Mouse (Mus musculus) hindbrain, embryonic 13.5 days (tissue): ENCODE measurements around the gene Col5a1. TPM values are rescaled to one million over a fixed set of nuclear protein-coding genes. Genes with fewer than 3 reads are reported as not detected.

ENCODE experiments used
- ATAC-seq: fragments of 200-750 bp; cut with Nextera tagmentation; 2 replicates; pipeline ENCODE4 v1.8.0; 2017; ENCODE audit warnings: moderate TSS enrichment; ENCODE audit not compliant: low FRiP score
- H3K27ac ChIP-seq: fragments of 300-500 bp; sonication (generic); 2 replicates; pipeline ENCODE4 v1.5.1; 2015; ENCODE audit warnings: inconsistent platforms, mild to moderate bottlenecking, moderate library complexity
- H3K27me3 ChIP-seq: fragments of 300-500 bp; sonication (generic); 2 replicates; pipeline ENCODE4 v1.6.1; 2015; ENCODE audit warnings: mild to moderate bottlenecking, inconsistent platforms
- H3K36me3 ChIP-seq: fragments of 300-500 bp; sonication (generic); 2 replicates; pipeline ENCODE4 v1.6.1; 2015; ENCODE audit warnings: mild to moderate bottlenecking, inconsistent platforms
- H3K4me1 ChIP-seq: fragments of 300-500 bp; sonication (generic); replicated peaks from 2 replicates; pipeline ENCODE4 v1.6.1; 2015; ENCODE audit warnings: inconsistent platforms
- H3K4me2 ChIP-seq: fragments of 300-500 bp; sonication (generic); 2 replicates; pipeline ENCODE4 v1.6.1; 2015; ENCODE audit warnings: inconsistent platforms, mild to moderate bottlenecking, moderate library complexity
- H3K4me3 ChIP-seq: fragments of 300-500 bp; sonication (generic); 2 replicates; pipeline ENCODE4 v1.5.1; 2015; ENCODE audit warnings: mild to moderate bottlenecking, inconsistent platforms
- H3K9ac ChIP-seq: fragments of 300-500 bp; sonication (generic); 2 replicates; pipeline ENCODE4 v1.6.1; 2015; ENCODE audit warnings: mild to moderate bottlenecking, inconsistent platforms
- H3K9me3 ChIP-seq: fragments of 300-500 bp; sonication (generic); 2 replicates; pipeline ENCODE4 v1.6.1; 2016; ENCODE audit warnings: inconsistent platforms
- WGBS: fragments of 180-500 bp; shearing (Covaris S2); methylation state at CpG from one replicate; pipeline ENCODE4 v1.1.7; 2015; 5-methylcytosine and 5-hydroxymethylcytosine counted together
- polyA plus RNA-seq: library from polyadenylated mRNA; unstranded; fragments of >200 nt; fragmentation: Nextera tagmentation; extraction: Ambion mirVana; gene quantifications from 2 replicates; pipeline ENCODE4 v1.2.1, GENCODE M21; 2015

Gene Col5a1
- polyA plus RNA-seq, 1 experiment from 2014 or later = 15.4 TPM

DNA sequence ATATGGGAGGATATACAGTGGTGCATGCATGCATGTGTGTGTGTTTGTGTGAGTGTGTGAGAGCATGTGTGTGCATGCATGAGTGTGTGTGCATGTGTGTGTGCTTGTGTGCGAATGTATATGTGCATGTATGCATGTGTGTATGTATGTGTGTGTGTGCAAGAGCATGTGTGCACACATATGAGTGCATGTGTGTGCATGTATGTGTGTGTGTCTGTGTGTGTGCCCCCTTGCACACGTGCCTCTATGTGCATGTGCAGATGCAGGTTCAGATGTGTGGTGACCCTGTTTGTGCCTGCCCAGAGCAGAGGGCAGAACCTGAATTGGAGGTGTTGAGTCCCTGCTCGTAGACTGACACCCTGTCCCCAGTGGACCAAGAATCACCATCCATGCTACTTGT, 24.3 kb downstream of the Col5a1 start:
- WGBS = 89% methylated on average over 3 of the region's 3 CpGs
- H3K9ac ChIP-seq = no peak overlapping the region
- H3K27me3 ChIP-seq = no peaks in the 10 kb centered on the region
- no peaks in the 10 kb centered on the region for H3K9me3 ChIP-seq
- H3K36me3 ChIP-seq = no peaks in the 10 kb centered on the region
- ATAC-seq = no peak
- H3K4me3 ChIP-seq = no peak overlapping the region
- H3K4me2 ChIP-seq = no peak overlapping the region
- no peak overlapping the region for H3K27ac ChIP-seq
- H3K4me1 ChIP-seq = no peaks in the 10 kb centered on the region

DNA sequence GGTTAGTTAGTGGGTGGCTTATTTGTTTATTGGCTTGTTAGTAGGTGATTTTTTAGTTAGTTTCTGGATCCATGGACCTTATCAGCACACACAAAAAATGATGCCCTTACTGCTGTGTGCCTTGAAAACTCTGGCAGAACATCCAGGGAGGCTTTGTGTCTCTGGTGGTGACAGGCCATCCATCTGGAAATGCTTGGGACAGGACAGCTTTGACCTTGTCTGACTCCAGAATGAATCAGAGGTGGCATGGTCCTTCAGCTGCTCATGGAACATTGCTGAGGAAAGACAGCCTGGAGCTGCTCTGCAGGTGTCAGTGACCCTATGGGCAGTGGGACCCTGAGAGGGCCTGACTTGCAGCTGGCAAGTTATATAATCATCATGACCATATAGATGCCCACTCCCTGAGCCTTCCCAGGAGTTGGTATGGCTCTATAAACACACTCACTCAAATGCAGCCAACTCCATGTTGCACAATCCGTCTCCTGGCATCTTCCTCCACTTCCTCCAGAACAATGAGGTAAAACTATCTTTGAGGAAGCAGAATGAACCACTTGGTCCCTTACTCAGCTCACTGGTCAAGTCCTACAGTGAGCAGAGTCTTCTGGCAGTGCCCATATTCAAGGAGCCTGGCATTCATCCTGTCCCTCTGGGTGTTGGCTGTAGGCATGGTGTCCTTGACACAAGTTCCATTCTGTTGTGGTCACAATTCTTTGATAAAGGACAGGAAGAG, 26.5 kb downstream of the Col5a1 start:
- no peak overlapping the region for H3K4me3 ChIP-seq
- no peaks in the 10 kb centered on the region for H3K27me3 ChIP-seq
- H3K4me1 ChIP-seq = no peaks in the 10 kb centered on the region
- no peak overlapping the region for H3K4me2 ChIP-seq
- ATAC-seq = no peak
- 75% methylated on average over 1 of the region's 1 CpGs for WGBS
- no peak overlapping the region for H3K27ac ChIP-seq
- H3K36me3 ChIP-seq = no peaks in the 10 kb centered on the region
- no peak overlapping the region for H3K9ac ChIP-seq
- no peaks in the 10 kb centered on the region for H3K9me3 ChIP-seq

DNA sequence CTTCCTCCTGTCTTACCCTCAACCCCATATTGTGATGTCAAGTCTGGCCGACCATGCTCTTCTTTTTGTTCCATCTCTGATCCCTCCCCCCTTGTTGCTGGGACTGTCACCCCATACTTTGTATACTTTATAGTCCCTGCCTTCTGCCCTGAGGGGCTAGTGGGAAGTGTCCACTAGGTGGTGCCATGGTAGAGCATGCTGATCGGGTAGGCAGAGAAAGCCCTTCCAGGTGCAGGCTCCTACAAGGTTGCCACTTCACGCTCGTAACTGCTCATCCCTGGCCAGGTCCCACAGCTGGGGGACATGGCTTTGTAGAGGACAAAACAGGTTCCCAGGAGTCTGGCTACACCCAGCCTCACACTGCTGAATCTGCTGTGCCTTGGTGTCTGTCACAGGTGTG, 29.5 kb downstream of the Col5a1 start:
- 79% methylated on average over 4 of the region's 4 CpGs for WGBS
- ATAC-seq = no peak
- no peaks in the 10 kb centered on the region for H3K4me1 ChIP-seq

DNA sequence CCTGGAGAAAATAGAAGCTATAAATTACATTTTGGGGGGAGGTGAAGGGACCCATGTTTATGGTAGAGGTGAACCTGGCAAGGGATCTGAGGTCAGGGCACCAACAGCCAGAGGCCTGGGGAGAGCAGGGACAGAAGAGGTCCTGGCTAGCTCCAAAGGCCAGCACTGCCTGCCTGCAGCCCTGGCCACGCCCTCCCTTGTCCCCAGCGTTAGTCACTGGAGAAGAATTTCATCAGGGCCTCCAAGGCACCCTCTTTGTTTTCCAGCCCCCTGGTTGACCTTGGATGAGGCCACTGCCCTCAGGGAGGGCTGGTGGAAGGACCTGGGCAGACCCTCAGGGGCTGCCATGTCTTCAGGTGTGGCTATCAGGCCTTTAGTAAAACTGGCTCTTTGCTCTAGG, 30.1 kb downstream of the Col5a1 start:
- no peak overlapping the region for H3K4me3 ChIP-seq
- WGBS = 35% methylated on average over 2 of the region's 2 CpGs
- no peak overlapping the region for H3K27ac ChIP-seq
- no peaks in the 10 kb centered on the region for H3K27me3 ChIP-seq
- no peaks in the 10 kb centered on the region for H3K9me3 ChIP-seq
- no peak overlapping the region for H3K4me2 ChIP-seq
- ATAC-seq = no peak
- no peak overlapping the region for H3K9ac ChIP-seq
- no peaks in the 10 kb centered on the region for H3K4me1 ChIP-seq
- no peaks in the 10 kb centered on the region for H3K36me3 ChIP-seq

More for the DNA sequence above, 29.5 kb downstream of the Col5a1 start:
- no peak overlapping the region for H3K4me2 ChIP-seq
- H3K27ac ChIP-seq = no peak overlapping the region
- H3K9me3 ChIP-seq = no peaks in the 10 kb centered on the region
- H3K9ac ChIP-seq = no peak overlapping the region
- no peak overlapping the region for H3K4me3 ChIP-seq
- H3K36me3 ChIP-seq = no peaks in the 10 kb centered on the region
- no peaks in the 10 kb centered on the region for H3K27me3 ChIP-seq

DNA sequence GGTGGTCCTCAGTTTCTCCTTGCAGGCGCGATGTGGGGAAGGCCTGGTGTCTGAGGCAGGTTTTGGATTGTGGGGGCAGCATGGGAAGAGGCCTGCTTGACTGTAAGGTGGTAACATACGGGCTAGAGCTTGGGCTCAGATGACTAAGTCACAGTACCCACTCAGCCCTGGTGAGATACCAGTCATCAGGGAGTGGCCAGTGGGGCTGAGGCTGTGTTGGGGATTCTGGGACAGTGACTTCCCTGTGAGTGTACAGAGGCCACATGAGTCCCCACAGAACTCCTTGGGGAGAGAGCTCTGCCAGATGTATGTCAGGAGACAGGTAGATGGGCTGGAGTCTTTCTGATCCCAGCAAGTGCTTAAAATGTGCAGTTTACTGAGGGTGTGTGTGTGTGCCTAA, 31.0 kb downstream of the Col5a1 start:
- Histone ChIP-seq H3K27ac (no peak overlapping the region), H3K4me2 (no peak overlapping the region), H3K36me3 (no peaks in the 10 kb centered on the region), H3K9me3 (no peaks in the 10 kb centered on the region), H3K9ac (no peak overlapping the region), H3K4me1 (no peaks in the 10 kb centered on the region), H3K27me3 (no peaks in the 10 kb centered on the region), H3K4me3 (no peak overlapping the region)
- WGBS = 91% methylated on average over 3 of the region's 3 CpGs
- ATAC-seq = no peak

DNA sequence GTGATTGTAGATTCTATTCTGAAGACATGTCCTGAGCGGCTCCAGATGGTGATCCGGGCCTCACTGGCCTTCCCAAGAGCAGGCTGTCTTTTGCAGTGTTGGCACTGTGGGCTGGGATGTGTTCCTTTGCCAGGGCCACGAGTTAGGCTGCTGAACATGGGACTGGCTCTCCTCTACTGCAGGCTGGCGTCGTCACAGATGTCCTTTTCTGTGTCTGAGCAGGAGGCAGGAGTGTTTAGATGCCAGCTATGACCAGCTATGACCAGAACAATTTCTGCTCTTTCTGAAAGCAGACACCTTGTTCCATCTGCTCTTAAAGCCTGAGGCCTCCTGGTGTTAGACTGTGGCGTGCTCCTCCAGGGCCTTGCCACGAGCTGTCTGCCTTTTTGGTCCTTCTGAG, 31.9 kb downstream of the Col5a1 start:
- ATAC-seq = no peak
- no peak overlapping the region for H3K4me2 ChIP-seq
- 81% methylated on average over 7 of the region's 7 CpGs for WGBS
- no peak overlapping the region for H3K9ac ChIP-seq
- no peaks in the 10 kb centered on the region for H3K36me3 ChIP-seq
- H3K27ac ChIP-seq = no peak overlapping the region
- H3K4me3 ChIP-seq = no peak overlapping the region
- H3K4me1 ChIP-seq = no peaks in the 10 kb centered on the region
- H3K27me3 ChIP-seq = no peaks in the 10 kb centered on the region
- H3K9me3 ChIP-seq = no peaks in the 10 kb centered on the region

DNA sequence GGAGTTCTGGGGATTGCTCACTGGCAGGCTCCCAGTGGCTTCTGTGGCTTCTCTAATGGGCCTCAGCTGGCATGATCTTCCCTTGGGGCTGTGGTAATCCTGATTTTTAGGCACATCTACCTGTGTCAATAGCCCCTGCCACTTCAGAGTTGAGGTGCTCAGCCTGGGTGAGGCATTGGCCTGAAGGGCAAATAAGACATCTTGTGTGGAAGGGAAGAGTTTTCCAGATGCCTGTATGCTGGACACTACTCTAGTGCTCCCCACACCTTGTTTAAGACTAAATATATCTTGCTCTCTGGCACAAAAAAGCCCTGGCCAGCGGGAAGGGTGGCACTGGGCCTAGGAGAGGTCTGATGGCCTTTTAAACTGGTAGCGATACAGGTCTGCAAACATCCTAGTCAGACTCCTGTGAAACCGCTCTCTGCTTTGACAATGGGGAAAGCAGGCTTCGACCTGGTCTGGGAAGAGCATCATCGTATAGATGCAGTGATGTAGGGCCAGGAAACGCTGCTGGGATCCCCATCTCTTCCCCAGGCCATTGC, 33.2 kb downstream of the Col5a1 start:
- H3K27me3 ChIP-seq = no peaks in the 10 kb centered on the region
- no peak overlapping the region for H3K9ac ChIP-seq
- H3K4me2 ChIP-seq = no peak overlapping the region
- WGBS = 93% methylated on average over 6 of the region's 6 CpGs
- no peaks in the 10 kb centered on the region for H3K36me3 ChIP-seq
- no peaks in the 10 kb centered on the region for H3K9me3 ChIP-seq
- no peak for ATAC-seq
- H3K4me1 ChIP-seq = no peaks in the 10 kb centered on the region
- H3K27ac ChIP-seq = no peak overlapping the region
- H3K4me3 ChIP-seq = no peak overlapping the region

DNA sequence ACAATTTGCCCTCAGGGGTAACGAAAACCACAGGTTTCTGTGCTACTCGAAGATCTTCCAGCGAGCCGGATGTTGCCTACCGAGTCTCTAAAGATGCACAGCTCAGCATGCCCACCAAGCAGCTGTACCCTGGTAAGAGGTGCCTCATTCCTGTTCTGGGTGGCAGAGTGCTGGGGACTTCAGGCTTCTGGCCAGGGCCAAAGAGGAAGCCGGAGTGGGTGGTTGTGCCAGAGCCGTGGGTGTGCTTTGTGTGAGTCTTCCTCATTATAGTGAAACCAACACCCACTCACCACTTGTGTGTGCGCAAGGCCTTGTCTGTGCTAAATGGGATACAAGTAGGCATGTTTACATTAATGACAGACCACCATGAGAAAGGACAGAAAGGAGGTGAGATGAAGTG, 35.8 kb downstream of the Col5a1 start:
- WGBS = 92% methylated on average over 8 of the region's 8 CpGs
- no peaks in the 10 kb centered on the region for H3K27me3 ChIP-seq
- H3K9ac ChIP-seq = no peak overlapping the region
- no peaks in the 10 kb centered on the region for H3K36me3 ChIP-seq
- ATAC-seq = no peak
- H3K4me3 ChIP-seq = no peak overlapping the region
- no peaks in the 10 kb centered on the region for H3K9me3 ChIP-seq
- no peaks in the 10 kb centered on the region for H3K4me1 ChIP-seq
- no peak overlapping the region for H3K4me2 ChIP-seq
- no peak overlapping the region for H3K27ac ChIP-seq

DNA sequence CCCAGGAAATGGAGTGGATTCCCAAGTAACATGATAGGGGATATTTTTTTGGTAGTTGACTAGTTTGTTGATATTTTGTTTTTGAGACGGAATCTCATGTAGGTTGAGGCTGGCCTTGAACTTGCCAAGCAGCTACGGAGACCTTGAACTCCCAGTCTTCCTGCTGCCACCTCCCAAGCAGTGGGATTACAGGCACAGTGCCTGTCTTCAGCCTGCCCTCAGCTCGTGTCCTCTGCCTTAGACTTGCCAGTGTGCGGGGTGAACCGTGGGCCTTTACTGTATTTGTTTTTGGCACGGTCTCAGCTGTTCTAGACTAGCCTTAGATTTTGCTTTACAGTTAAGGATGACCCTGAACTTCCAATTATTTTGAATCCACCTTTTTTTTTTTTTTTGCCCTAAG, 37.5 kb downstream of the Col5a1 start:
- Histone ChIP-seq H3K4me1 (no peaks in the 10 kb centered on the region), H3K27ac (no peak overlapping the region), H3K4me2 (no peak overlapping the region), H3K9me3 (no peaks in the 10 kb centered on the region), H3K9ac (no peak overlapping the region), H3K4me3 (no peak overlapping the region), H3K36me3 (no peaks in the 10 kb centered on the region), H3K27me3 (no peaks in the 10 kb centered on the region)
- ATAC-seq = no peak
- WGBS = 89% methylated on average over 6 of the region's 6 CpGs

DNA sequence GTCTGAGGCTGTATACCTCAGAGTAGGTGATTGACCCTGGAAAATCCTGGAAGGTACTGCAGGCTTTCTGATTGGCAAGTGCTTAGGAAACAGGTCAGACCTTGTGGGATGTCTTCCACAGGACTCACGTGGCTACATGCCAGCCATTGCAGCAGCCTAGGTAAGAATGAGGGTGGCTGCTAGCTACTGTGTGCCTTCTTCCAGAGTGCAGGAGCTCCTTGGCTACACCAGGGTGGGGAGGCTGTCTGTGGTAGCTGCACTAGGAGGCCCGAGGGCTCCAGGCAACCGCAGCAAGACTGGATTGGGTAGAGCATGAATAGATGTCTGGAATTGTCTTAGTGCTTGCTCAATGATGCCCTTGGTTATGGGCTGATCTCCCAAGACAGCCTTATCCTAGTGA, 38.2 kb downstream of the Col5a1 start:
- no peak for ATAC-seq
- Histone ChIP-seq H3K9ac (no peak overlapping the region), H3K4me2 (no peak overlapping the region), H3K9me3 (no peaks in the 10 kb centered on the region), H3K27me3 (no peaks in the 10 kb centered on the region), H3K4me3 (no peak overlapping the region), H3K27ac (no peak overlapping the region), H3K4me1 (no peaks in the 10 kb centered on the region), H3K36me3 (no peaks in the 10 kb centered on the region)
- WGBS = 92% methylated on average over 3 of the region's 3 CpGs

DNA sequence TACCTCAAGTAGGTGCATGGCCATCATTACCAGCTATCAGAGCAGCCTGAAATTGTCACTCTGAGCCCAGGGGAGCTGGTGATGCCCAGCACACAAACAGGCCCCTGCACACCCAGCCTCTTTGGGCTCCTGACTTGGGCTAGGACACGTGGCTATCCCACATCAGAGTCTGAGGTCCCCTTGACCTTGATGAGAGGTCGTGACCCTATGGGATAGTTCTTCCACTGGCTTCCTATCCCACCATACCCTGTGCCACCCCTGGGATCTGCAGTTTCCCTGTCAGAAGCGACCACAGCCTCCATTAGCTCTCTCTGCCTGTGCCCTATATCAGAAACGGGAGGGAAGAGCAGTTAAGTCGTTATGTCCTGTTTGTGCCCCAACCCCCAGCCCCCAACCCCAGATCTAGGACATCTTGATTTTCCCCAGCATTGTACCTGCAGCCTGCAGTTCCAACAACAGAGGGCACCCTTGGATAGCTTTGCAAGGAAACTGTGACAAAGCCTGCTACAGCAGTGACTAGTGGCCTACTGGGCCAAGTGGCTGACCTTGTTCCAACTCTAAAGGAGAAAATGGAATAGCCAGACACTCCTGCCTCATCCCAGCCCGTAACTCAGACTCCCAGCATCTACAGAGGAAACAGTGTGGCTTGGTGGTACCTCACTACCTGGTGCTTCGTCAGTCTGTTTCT, 40.4 kb downstream of the Col5a1 start:
- H3K4me1 ChIP-seq = peaks cover 6% of the 10 kb centered on the region; the same call in 1 of the 2 replicates
- H3K9me3 ChIP-seq = no peaks in the 10 kb centered on the region
- H3K4me3 ChIP-seq = no peak overlapping the region
- H3K9ac ChIP-seq = no peak overlapping the region
- WGBS = 57% methylated on average over 7 of the region's 7 CpGs
- H3K27me3 ChIP-seq = no peaks in the 10 kb centered on the region
- H3K27ac ChIP-seq = no peak overlapping the region
- H3K4me2 ChIP-seq = no peak overlapping the region
- ATAC-seq = no peak
- no peaks in the 10 kb centered on the region for H3K36me3 ChIP-seq

DNA sequence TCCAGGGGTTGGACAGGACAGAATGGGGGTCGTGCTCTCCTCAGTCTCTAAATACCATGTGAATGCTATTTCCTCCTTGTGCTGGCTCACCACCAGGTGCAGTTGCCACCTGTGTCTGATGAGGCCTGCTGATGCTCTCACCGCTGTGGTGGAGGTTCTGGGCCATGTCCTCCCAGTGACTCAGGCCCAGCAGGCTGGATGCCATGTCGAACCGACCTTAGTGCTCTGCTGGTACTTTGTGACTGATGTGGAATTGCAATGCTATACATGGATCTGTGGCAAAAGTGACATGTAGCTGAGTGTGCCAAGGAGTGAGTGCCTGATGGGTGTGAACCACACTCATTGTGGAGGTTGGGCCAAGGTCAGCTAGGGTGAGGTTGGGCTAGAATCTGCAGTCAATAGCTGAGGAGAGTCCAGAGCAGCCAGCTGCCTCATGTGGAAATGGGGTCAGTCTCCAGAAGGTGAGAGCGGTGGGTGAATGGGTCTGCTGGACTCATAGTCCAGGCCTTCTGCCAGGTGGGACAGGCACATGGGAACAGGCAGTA, 44.3 kb downstream of the Col5a1 start:
- Histone ChIP-seq H3K36me3 (no peaks in the 10 kb centered on the region), H3K27ac (no peak overlapping the region), H3K4me3 (no peak overlapping the region), H3K27me3 (no peaks in the 10 kb centered on the region), H3K9me3 (no peaks in the 10 kb centered on the region), H3K4me2 (no peak overlapping the region), H3K9ac (no peak overlapping the region), H3K4me1 (peaks cover 37% of the 10 kb centered on the region)
- WGBS = 88% methylated on average over 5 of the region's 5 CpGs
- ATAC-seq = no peak

DNA sequence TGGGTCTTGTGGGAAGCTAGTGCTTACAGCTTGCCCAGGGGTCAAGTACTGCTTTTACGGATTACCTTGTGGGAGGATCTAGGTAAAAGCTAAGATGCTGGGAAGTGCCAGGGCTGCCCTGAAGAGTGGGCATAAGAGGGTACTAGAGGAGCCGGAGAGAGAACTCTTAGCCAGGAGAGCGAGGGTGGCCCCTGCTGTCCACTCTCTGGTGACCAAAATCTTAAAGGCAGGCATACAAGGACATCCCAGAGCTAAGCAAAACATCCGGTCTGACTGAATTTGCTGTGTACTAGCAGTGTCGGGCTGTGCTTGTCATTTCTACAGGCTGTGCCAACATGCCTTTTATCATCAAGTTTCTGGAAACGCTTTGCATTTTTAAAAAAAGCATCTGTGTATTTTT, 44.9 kb downstream of the Col5a1 start:
- Histone ChIP-seq H3K36me3 (no peaks in the 10 kb centered on the region), H3K9me3 (no peaks in the 10 kb centered on the region), H3K4me3 (no peak overlapping the region), H3K9ac (no peak overlapping the region), H3K27me3 (no peaks in the 10 kb centered on the region), H3K4me1 (peaks cover 40% of the 10 kb centered on the region), H3K27ac (no peak overlapping the region), H3K4me2 (no peak overlapping the region)
- ATAC-seq = no peak
- 83% methylated on average over 6 of the region's 6 CpGs for WGBS
